Mouse (Mus musculus): Measurements from ENCODE around the gene Lilr4b.
"Not testable (repeated sequence)": the region's sequence is repeated elsewhere in the genome, so short reads cannot be mapped to it uniquely, and the experiment has no call there.

Lilr4b gene

DNA sequence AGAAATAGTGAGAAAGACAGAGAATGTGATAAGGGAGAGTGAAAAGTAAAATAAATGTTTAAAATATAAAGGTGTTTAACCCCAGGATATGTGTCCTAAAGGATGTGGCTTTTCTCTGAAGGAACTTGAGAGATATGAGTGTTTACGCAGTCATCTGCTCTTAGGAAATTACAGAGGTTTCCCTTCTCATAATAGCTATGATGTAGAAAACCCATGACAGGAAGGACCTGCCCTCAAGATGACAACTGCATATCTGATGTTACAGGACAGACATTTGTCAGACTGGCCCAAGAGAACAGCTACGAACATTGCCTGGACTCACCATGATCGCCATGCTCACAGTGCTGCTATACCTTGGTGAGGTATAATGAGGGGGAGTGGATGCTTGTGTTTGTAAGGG lies at the start of gene Lilr4b, which contains the start of gene Gm49339:
Lilr4b (plus strand) TSS at position 236 of the 400 bp plus-strand sequence.
Gm49339 (plus strand) TSS at position 216 of the 400 bp plus-strand sequence.
- DNase-seq (ENCODE audit: low read depth, low spot score): not testable (repeated sequence)

DNA sequence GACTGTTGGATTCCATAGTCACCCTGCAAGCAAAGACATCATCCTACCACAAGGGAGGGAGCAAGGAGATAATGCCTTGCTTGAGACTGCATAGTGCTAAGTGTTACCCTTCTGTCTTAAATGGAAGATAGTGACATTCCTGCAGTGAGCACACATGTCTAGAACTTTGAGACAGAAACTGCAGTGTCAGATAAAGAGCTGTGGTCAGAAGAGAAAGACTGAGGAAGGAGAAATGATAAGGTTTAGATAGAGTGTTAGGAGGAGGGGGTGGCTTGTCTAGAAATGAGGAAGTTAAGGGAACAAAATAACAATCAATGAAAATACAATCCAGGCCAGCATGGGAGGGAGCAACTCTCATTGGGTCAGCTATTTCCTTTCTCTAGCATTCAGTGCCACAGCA lies 47.5 kb upstream of the Lilr4b start:
- no peak for DNase-seq (ENCODE audit: low read depth, low spot score)

DNA sequence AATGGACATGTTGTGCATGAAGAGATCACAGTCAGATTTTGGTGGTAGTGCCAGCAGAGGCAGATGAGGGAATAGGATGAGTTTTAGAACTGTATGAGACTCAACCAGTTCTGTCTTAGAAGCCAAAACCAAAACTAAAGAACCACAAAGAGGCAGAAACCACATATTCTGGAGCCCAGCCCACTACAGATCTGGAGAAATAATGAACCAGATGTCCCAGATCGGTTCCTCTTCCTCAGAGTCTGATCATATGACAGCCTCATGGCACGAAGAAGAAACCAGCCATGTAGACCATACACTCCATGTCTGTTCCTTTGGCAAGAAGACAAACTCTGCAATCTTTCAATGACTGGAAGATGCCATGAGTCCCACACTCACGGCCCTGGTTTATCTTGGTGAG lies 44.7 kb upstream of the Lilr4b start:
- no peak for DNase-seq (ENCODE audit: low read depth, low spot score)

DNA sequence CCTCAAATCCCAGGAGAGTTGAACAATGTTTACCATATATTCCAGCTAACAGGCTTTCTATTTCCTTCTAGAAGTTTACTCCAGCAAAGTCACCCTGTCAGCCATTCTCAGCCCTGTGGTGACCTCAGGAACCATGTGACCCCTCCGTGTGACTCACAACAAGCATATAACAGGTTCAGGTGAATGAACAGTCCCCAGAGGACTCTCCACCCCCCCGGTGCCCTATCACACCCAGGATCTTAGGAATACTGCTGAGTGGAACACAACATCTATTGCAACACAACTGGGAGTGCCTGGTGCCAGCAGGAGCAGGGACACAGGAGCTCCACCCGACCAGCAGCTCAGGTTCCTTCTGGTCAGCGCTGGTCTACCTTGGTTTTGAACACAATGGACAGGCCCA lies 28.8 kb upstream of the Lilr4b start:
- DNase-seq (ENCODE audit: low read depth, low spot score): no peak

DNA sequence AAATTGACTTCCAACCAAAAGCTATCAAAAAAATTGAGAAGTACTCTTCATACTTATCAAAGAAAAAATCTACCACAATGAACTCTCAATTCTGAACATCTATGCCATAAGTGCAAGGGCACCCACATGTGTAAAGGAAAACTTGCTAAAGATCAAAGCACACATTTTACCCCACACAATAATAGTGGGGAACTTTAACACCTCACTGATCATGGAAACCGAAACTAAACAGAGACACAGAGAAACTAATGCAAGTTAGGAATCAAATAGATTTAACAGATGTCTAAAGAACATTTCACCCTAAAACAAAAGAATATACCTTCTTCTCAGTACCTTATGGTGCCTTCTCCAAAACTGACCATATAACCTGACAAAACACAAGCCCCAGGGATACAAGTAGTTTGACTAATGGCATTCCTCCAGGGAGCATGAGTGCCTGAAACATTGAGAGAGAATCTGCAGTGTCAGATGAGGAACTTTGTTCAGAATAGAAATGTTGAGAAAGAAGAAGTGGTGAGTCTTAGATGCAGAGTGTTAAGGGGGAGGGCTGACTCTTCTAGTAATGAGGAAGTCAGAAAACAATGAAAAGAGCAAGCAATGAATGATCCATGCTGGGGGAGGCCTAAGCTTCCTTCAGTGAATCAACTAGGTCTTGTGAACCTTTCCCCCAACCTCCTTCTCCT lies 26.7 kb upstream of the Lilr4b start:
- peak; percentile 81 for DNase-seq (ENCODE audit: low read depth, low spot score)

DNA sequence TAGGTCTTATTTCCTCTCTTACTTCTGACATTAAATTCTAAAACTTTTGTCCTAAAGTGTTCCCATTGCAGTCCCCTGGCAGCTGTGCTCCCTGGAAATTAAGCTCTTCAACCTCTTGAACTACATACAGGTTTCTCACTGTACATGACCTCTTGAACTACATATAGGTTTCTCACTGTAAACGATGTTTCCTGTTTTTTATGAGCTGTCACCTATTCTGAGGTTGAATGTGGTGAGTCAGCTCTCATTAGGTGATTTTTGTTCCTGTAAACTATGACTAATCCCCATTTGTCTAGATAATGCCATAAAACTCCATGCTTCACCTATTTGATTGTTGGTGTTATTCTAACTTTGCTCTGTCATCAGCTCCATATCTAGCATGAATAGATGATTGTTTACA lies 26.1 kb upstream of the Lilr4b start:
- no peak for DNase-seq (ENCODE audit: low read depth, low spot score)

DNA sequence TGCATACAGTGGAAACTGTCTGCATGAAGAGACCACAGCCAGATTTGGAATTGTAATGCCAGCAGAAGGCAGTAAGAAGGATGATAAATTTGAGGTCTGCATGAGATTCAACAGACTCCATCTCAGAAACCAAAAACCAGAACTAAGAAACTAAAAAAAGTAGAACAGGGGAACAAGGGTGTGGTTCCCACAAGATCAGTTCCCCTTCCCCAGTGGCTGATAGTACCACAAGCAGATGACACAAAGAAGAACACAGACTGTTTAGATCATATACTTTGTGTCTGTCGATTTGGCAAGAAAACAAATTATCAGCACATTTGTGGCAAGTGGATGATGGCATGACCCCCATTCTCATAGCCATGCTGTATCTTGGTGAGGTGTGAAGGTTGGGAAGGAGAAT lies 24.7 kb upstream of the Lilr4b start:
- peak; percentile 58 for DNase-seq (ENCODE audit: low read depth, low spot score)

DNA sequence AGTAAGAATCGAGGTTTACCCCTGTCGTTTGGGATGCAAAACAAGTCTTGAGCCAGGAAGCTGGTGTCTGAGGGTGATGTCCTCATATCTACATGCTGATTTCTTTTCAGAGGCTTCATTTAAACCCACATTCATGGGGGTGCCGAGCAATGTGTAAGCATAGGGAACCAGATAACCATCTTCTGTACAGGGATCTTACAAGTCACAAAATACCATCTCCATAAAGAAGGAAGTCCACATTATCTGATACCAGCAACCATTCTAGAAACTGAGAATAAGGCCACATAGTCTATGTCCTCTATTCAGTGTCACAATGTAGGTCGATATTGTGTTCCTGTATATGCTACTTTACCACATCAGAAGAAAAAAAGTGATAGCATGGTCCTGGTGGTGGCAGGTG lies 24.1 kb upstream of the Lilr4b start:
- DNase-seq (ENCODE audit: low read depth, low spot score): no peak

DNA sequence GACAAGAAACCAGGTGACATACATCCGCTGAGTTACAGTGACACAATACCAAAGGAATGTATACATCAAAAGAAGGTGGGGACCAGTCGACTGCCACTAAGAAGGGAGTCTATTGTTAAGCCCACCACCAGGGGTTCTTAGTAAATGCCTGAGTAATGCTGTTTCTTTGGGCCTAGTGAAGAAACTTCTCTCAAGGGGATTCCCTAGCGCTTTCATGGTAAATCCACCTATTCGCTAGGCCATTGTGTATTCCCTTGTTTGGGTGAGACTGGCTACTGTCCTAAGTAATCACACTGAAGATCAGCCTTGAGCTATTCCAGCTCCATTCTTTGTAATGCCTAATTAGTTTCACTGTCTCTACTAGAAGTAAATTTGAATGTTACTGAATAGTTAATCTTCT lies 16.6 kb upstream of the Lilr4b start:
- DNase-seq (ENCODE audit: low read depth, low spot score): not testable (repeated sequence)

DNA sequence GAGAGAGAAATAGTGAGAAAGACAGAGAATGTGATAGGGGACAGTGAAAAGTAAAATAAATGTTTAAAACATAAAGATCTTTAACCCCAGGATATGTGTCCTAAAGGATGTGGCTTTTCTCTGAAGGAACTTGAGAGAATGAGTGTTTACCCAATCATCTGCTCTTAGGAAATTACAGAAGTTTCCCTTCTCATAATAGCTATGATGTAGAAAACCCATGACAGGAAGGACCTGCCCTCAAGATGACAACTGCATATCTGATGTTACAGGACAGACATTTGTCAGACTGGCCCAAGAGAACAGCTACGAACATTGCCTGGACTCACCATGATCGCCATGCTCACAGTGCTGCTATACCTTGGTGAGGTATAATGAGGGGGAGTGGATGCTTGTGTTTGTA lies 10.3 kb downstream of the Lilr4b start, which contains the start of gene Lilrb4a:
Lilrb4a (plus strand) TSS at position 266 of the 400 bp plus-strand sequence.
- DNase-seq (ENCODE audit: low read depth, low spot score): not testable (repeated sequence)

DNA sequence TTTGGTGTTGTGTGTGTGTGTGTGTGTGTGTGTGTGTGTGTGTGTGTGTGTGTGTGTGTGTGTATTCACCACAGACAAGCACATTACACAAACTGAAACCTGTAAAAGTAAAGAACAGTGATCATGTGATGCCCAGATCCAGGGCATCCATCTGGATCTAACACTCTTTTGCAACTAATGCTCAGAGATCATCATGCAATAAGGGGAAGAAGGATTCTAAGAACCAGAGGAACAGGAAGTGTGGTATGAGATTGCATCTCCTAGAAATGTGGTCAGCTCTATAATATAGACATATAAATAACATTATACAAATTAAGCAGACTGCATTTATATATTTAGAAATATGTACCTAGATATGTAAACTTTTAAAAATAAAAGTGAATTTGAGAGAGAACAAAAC lies 39.6 kb downstream of the Lilr4b start:
- DNase-seq (ENCODE audit: low read depth, low spot score): no peak

DNA sequence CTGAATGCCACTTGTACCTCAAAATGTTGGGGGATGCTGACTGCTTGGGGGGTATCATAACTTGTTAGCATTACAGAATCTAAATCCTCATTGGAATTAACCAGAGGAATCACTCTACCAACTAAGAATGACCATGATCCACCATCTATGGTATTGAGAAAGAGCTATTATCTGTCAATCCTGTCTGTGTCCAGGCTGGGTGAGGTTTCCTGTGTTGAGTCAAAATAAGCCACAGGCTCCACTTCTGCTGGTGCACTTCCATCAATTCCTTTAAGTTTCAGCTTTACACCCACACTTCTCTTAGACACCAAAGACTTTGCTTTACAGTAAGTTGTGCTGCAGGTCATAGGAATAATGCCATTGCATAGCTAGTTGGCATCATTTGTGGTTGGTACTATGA lies 41.0 kb downstream of the Lilr4b start:
- DNase-seq (ENCODE audit: low read depth, low spot score): no peak

DNA sequence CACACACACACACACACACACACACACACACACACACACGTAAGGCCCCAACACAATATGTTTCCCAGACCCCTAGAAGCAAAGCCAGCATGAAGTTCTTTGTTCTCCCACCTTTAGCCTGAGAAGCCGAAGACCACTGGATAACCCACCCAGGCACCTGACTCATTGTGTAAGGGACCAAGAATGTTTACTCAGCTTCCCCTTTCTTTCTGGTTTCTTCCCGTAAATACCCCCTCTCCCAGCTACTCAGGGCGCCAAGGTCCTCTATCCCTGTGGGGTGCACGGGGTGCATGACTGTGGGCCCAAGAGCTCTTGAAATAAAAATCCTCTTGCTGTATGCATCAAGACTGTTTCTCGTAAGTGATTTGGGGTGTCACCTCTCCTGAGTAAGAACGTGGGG lies 45.7 kb downstream of the Lilr4b start:
- DNase-seq (ENCODE audit: low read depth, low spot score): no peak

DNA sequence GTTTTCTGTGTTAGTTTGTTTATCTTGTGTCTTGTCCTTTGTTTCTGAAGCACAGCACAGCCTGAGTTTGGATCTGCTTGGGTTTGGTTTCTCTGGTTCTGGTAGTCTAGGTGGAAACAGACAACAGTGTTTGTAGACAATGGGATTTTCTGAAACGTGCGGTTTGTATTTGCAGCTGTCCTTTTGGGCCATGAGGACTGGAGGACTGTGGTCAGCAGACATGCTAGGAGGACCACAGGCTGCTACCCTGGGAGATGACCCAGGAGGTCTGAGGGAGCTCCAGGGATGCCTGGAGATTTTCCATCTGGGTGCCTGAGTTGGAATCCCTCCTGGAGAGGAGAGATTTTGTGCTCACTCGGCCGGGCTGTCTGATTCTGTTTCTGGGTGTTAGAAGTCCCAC lies 46.2 kb downstream of the Lilr4b start:
- DNase-seq (ENCODE audit: low read depth, low spot score): no peak

DNA sequence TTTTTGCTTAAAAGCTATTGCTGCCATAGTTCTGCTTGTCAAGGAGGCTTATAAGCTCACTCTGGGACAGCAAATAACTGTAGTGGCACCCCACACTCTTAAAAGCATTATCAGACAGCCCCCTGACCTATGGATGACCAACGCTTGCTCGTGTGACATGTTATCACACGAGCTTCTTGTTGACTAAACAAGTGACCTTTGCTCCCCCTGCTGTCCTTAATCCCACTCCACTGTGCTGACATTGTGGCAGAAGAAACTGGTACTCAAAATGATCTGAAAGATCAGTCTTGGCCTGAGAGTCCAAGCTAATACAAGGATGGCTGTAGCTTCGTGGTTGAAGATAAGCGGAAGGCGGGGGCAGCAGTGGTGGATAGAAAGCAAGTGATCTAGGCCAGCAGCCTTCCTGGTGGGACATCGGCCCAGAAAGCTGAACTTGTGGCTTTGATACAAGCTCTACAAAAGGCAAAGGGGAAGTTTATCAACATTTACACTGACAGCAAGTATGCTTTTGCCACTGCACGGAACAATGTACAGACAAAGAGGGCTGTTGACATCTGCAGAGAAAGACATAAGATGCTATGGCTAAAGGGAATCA lies 48.5 kb downstream of the Lilr4b start:
- DNase-seq (ENCODE audit: low read depth, low spot score): peak; percentile 29

DNA sequence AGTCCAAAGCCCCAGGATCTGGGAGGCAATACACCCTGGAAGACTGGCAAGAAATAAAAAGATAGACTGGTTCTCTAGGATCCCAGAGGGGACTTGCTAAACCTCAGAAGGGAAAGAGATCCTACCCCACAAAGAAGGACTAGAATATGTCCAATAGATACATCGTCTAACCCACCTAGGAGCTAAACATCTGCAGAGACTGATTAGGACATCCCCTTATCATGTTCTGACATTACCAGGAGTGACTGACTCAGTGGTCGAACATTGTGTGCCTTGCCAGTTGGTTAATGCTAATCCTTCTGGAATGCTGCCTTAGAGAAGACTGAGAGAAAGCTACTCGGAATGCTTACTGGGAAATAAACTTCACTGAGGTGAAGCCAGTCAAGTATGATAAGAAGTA lies 49.1 kb downstream of the Lilr4b start:
- DNase-seq (ENCODE audit: low read depth, low spot score): no peak

DNA sequence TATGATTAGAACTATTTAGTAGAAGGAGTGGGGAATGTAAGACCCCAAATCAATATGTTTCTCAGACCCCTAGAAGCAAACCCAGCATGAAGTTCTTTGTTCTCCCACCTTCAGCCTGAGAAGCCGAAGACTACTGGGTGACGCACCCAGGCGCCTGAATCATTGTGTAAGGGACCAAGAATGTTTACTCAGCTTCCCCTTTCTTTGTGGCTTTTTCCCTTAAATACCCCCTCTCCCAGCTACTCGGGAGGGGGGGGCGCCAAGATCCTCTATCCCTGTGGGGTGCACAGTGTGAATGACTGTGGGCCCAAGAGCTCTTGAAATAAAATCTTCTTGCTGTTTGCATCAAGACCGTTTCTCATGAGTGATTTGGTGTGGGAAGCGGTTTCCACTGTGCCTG lies 50.4 kb downstream of the Lilr4b start:
- no peak for DNase-seq (ENCODE audit: low read depth, low spot score)

All from A20 (cell line).